Mouse (Mus musculus) liver, adult 2 months (tissue): ENCODE results near the gene Tox4. TPM values are rescaled to one million over a fixed set of nuclear protein-coding genes. Genes with fewer than 3 reads are reported as not detected.

ENCODE experiments used
- DNase-seq: peaks from one replicate; pipeline ENCODE4 v3.0.0-alpha.2; 2011; ENCODE audit warnings: low read depth, low spot score; ENCODE audit errors: extremely low read depth
- H3K27ac ChIP-seq: fragments of 200-500 bp; replicated peaks from 2 replicates; pipeline ENCODE4 v1.5.1; 2012; ENCODE audit warnings: low read depth, mild to moderate bottlenecking, control low read depth, inconsistent platforms, low read length; ENCODE audit not compliant: insufficient read depth
- H3K27me3 ChIP-seq: fragments of 200-500 bp; 2 replicates; pipeline ENCODE4 v1.6.1; 2012; ENCODE audit warnings: mild to moderate bottlenecking, moderate library complexity, low read length, inconsistent platforms; ENCODE audit not compliant: control insufficient read depth, insufficient read depth
- H3K36me3 ChIP-seq: fragments of 200-500 bp; 2 replicates; pipeline ENCODE4 v1.6.1; 2012; ENCODE audit warnings: low read length, inconsistent platforms; ENCODE audit not compliant: control insufficient read depth, insufficient read depth
- H3K4me1 ChIP-seq: fragments of 200-500 bp; 2 replicates; pipeline ENCODE4 v1.6.1; 2011; ENCODE audit warnings: low read length; ENCODE audit not compliant: control insufficient read depth, insufficient read depth
- H3K4me3 ChIP-seq: fragments of 200-500 bp; 2 replicates; pipeline ENCODE4 v1.5.1; 2011; ENCODE audit warnings: low read depth, mild to moderate bottlenecking, control low read depth, low read length, moderate library complexity; ENCODE audit not compliant: insufficient read depth
- H3K79me2 ChIP-seq: fragments of 200-500 bp; 2 replicates; pipeline ENCODE4 v1.6.1; 2012; ENCODE audit warnings: inconsistent platforms, mild to moderate bottlenecking, low read length, moderate library complexity; ENCODE audit not compliant: control insufficient read depth, insufficient read depth
- H3K9ac ChIP-seq: fragments of 200-500 bp; 2 replicates; pipeline ENCODE4 v1.6.1; 2012; ENCODE audit warnings: low read depth, mild to moderate bottlenecking, control low read depth, inconsistent platforms, low read length
- CTCF ChIP-seq: fragments of 200-500 bp; IDR thresholded peaks from 2 replicates; pipeline ENCODE4 v1.5.1; 2011; ENCODE audit warnings: low read depth, low read length, control low read depth
- POLR2A ChIP-seq: fragments of 200-500 bp; IDR thresholded peaks from 2 replicates; pipeline ENCODE4 v1.6.1; 2011; ENCODE audit warnings: low read length, control low read depth; ENCODE audit not compliant: insufficient read depth; ENCODE audit errors: extremely low read depth
- WGBS: fragments of 180-500 bp; shearing (Covaris S2); methylation state at CpG from one replicate; pipeline ENCODE4 v1.1.7; 2018; 5-methylcytosine and 5-hydroxymethylcytosine counted together
- polyA plus RNA-seq: library from polyadenylated mRNA; depleted of rRNA; stranded (reverse); fragments of >200 nt; gene quantifications from 2 replicates; pipeline ENCODE4 v1.2.3, GENCODE M21; 2012
- total RNA-seq: library from RNA; depleted of rRNA; stranded (reverse); fragments of >200 nt; gene quantifications from 2 replicates; pipeline ENCODE4 v1.2.3, GENCODE M21; 2014

The Tox4 gene
- total and polyA plus RNA-seq, 2 experiments: 13.0 to 21.1 TPM

DNA sequence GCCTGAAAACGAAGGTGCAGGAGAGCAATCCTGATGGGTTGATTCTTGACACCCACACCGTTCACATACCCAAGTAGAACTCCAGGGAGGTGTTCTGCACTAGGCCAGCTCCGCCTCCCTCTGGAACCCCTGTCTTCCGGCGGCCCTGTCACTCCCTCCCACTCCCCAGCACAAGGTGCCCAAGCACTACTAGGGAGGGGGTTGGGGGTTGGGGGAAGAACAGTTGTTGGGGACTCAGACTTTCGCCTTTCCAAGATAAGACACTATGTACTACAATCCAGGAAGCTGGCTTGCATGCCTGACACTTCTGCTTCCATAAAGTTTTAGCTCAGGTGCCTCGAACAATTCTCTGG is 34.3 kb upstream of the Tox4 start:
- peaks cover 24% of the 10 kb centered on the region for H3K79me2 ChIP-seq
- H3K27me3 ChIP-seq: no peaks in the 10 kb centered on the region
- peak overlapping the region; percentile 36 for H3K27ac ChIP-seq
- peak overlapping the region; percentile 52 for H3K4me3 ChIP-seq
- H3K9ac ChIP-seq: peak overlapping the region; percentile 69
- DNase-seq: no peak
- no peaks in the 10 kb centered on the region for H3K36me3 ChIP-seq
- WGBS: 8% methylated on average over 7 of the region's 7 CpGs
- H3K4me1 ChIP-seq: peaks cover 5% of the 10 kb centered on the region; the same call in 1 of the 2 replicates
- TF ChIP-seq CTCF (no peak), POLR2A (0 out of 2 replicates have a peak, but pooled peaks have one; percentile 0)

DNA sequence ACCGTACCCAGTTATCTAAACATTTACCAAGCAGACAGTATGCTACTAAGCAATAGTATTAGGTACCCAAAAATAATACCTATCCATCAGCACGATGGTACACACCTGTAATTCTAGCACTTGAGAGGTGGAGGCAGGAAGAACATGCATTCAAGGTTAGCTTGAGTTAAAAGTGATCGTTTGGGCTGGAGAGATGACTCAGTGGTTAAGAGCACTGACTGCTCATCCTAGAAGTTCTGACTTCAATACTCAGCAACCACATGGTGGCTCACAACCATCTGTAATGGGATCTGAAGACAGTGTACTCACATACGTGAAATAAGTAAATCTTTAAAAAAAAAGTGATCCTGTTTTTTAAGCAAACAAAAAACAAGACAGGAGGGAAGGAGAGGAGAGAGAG is 32.8 kb upstream of the Tox4 start:
- Histone ChIP-seq H3K27me3 (no peaks in the 10 kb centered on the region), H3K4me3 (no peak overlapping the region), H3K4me1 (peaks cover 5% of the 10 kb centered on the region; the same call in 1 of the 2 replicates), H3K27ac (no peak overlapping the region), H3K79me2 (peaks cover 30% of the 10 kb centered on the region), H3K9ac (no peak overlapping the region), H3K36me3 (no peaks in the 10 kb centered on the region)
- 80% methylated on average over 4 of the region's 4 CpGs for WGBS
- no peak for DNase-seq
- TF ChIP-seq POLR2A: no peak
- TF ChIP-seq CTCF: no peak

DNA sequence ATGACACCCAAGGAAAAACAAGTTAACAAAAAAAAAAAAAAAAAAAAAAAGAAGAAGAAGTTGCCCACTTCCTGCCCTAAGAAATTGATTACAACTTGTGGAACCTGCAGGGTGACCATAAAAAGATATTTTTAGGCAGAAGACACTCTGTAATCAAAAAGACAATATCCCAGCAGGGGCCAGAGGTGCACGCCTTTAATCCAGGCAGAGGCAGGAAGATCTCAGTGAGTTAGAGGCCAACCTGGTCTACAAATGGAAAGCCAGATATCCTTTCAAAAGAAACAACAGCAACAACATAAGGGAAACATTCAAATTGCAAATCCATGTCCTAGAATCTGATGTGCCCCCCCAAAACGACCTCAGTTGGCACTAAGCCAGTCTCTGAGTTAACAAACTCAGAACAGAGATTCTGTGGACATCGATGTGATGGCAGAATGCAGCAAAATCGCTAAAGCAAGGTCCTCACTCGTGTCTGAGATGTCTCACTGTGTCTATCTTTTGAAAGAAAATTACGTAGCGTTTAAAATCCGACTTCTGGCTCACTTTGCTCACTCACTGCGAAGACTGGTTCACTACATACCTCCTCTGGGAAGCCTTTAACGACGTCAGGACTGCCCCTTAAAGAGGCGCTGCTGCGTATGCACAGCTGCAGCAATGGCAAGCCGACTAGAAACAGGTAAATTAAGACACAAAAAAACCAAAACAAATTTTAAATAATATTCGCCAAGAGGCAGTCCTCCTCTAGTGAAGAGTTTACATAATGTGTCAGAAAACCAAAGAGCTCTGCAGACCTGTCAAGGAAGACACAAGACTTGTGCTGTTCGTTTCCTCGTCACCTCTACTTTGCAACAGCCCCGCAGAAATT is 22.4 kb upstream of the Tox4 start:
- Histone ChIP-seq H3K4me3 (peak overlapping the region; percentile 80), H3K79me2 (peaks cover 17% of the 10 kb centered on the region; the same call in 1 of the 2 replicates), H3K9ac (peak overlapping the region; percentile 85; the same call in 1 of the 2 replicates), H3K27ac (peak overlapping the region; percentile 60; the same call in 1 of the 2 replicates), H3K4me1 (peaks cover 3% of the 10 kb centered on the region; the same call in 1 of the 2 replicates), H3K36me3 (no peaks in the 10 kb centered on the region), H3K27me3 (no peaks in the 10 kb centered on the region)
- WGBS: 4% methylated on average over 18 of the region's 18 CpGs
- TF ChIP-seq POLR2A (no peak), CTCF (no peak)
- DNase-seq: peak; percentile 27

DNA sequence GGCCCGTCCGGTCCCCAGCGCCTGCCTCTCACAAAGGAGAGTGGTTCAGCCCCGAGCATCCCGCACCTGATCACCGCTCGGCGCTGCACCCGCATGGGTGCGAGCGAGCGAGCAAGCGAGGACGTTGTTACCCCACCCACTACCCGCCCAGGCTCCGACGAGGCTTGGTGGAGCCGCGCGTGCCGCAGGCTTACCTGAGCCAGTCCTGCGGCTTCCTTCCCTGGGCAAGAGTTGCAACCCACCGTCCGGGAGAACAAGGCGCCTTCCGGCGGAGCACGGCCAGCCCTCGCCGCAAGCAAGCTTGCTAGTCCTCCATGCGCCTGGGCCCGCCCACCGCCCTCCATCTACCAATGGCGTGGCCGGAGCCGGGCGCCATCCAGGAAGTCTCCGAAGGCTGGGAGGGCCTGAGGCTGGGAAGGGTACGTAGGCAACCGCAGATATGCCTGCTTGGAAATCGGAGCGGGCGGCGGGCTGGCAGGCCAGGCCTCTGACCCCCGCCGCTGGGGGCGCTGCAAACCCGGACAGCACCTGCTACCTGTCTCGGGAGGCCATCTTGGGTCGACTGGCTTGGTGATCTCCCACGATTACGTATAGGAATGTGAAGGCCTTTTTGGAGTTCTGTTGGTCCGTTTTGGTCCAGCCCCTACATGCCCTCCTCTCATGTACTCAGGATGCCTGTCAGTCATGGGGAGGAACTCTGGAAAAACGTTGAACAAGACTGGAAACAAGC is 21.3 kb upstream of the Tox4 start, which contains the start of gene Chd8:
TSS of gene Chd8 (minus strand) at position 297 of the 730 bp plus-strand sequence.
- WGBS: under 1% methylated on average over 54 of the region's 54 CpGs
- peak within 1 kb of the TSS; percentile 80 for H3K4me3 ChIP-seq
- TF ChIP-seq POLR2A (peak; percentile 77), CTCF (peak; percentile 82)
- peaks cover 3% of the 10 kb centered on the region; the same call in 1 of the 2 replicates for H3K4me1 ChIP-seq
- DNase-seq: peak; percentile 90
- H3K79me2 ChIP-seq: peaks cover 7% of the 10 kb centered on the region; the same call in 1 of the 2 replicates
- H3K27ac ChIP-seq: peak within 1 kb of the TSS; percentile 60
- H3K9ac ChIP-seq: peak within 1 kb of the TSS; percentile 85
- no peaks in the 10 kb centered on the region for H3K27me3 ChIP-seq
- no peaks in the 10 kb centered on the region; the same call in 1 of the 2 replicates for H3K36me3 ChIP-seq

DNA sequence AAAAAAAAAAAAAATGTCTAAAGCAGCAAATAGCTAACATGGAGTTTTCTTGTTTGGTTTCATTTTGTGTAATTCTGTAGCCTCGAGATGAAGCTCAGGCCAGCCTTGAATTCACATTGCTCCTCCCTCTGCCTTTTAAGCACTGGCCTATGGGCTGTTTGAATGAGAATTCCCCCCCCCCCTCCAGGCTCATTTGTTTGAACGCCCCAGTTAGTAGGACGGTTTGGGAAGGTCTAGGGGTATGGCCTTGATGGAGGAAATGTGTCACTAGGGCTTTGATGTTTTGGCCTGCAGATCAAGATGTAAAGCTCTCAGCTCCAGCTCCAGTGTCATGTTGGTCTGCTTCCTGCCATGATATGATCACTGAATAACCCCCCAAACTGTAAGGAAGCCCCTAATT is 6.2 kb upstream of the Tox4 start:
- no peak overlapping the region for H3K9ac ChIP-seq
- WGBS: 50% methylated on average over 3 of the region's 3 CpGs
- TF ChIP-seq CTCF: no peak
- TF ChIP-seq POLR2A: no peak
- peaks cover 6% of the 10 kb centered on the region for H3K36me3 ChIP-seq
- H3K4me3 ChIP-seq: no peak overlapping the region
- H3K79me2 ChIP-seq: no peaks in the 10 kb centered on the region
- H3K27ac ChIP-seq: no peak overlapping the region
- DNase-seq: no peak
- no peaks in the 10 kb centered on the region for H3K27me3 ChIP-seq
- H3K4me1 ChIP-seq: no peaks in the 10 kb centered on the region
